Mouse (Mus musculus) midbrain, embryonic 14.5 days (tissue): ENCODE measurements at regions not wholly inside any gene's neighbourhood (a gene's known extent, or its start where the extent isn't known, plus 50 kb on each side); places are given as distances from the start of the nearest gene placed in this dataset.

ENCODE experiments used
- ATAC-seq: fragments of 200-750 bp; cut with Nextera tagmentation; 2 replicates; pipeline ENCODE4 v1.8.0; 2017; ENCODE audit warnings: moderate number of reproducible peaks, moderate library complexity; ENCODE audit not compliant: low FRiP score, low TSS enrichment
- DNase-seq: peaks from one replicate; pipeline ENCODE4 v3.0.0-alpha.2; 2015
- H3K27ac ChIP-seq: fragments of 300-500 bp; sonication (generic); replicated peaks from 2 replicates; pipeline ENCODE4 v1.5.1; 2014; ENCODE audit warnings: mild to moderate bottlenecking, low read depth, low read length, moderate library complexity
- H3K27me3 ChIP-seq: fragments of 300-500 bp; sonication (generic); 2 replicates; pipeline ENCODE4 v1.6.1; 2014; ENCODE audit warnings: low read length, control low read depth, mixed read lengths; ENCODE audit not compliant: control insufficient read depth, insufficient read depth
- H3K36me3 ChIP-seq: fragments of 300-500 bp; sonication (generic); 2 replicates; pipeline ENCODE4 v1.6.1; 2014; ENCODE audit warnings: low read length, control low read depth; ENCODE audit not compliant: control insufficient read depth, insufficient read depth
- H3K4me1 ChIP-seq: fragments of 300-500 bp; sonication (generic); 2 replicates; pipeline ENCODE4 v1.6.1; 2014; ENCODE audit warnings: mild to moderate bottlenecking, antibody characterized with exemption, low read length, control low read depth; ENCODE audit not compliant: control insufficient read depth, insufficient read depth
- H3K4me2 ChIP-seq: fragments of 300-500 bp; sonication (generic); 2 replicates; pipeline ENCODE4 v1.6.1; 2014; ENCODE audit warnings: mild to moderate bottlenecking, low read length, moderate library complexity
- H3K4me3 ChIP-seq: fragments of 300-500 bp; sonication (generic); replicated peaks from 2 replicates; pipeline ENCODE4 v1.5.1; 2014; ENCODE audit warnings: low read depth, low read length
- H3K9ac ChIP-seq: fragments of 300-500 bp; sonication (generic); replicated peaks from 2 replicates; pipeline ENCODE4 v1.6.1; 2014; ENCODE audit warnings: mild to moderate bottlenecking, low read length, moderate library complexity
- H3K9me3 ChIP-seq: fragments of 300-500 bp; sonication (generic); 2 replicates; pipeline ENCODE4 v1.6.1; 2016; ENCODE audit warnings: low read length, control low read depth, mixed read lengths; ENCODE audit not compliant: control insufficient read depth
- WGBS: fragments of 180-500 bp; shearing (Covaris S2); extraction: QIAGEN DNeasy Blood & Tissue Kit; methylation state at CpG from one replicate; pipeline ENCODE4 v1.1.7; 2014; 5-methylcytosine and 5-hydroxymethylcytosine counted together

DNA sequence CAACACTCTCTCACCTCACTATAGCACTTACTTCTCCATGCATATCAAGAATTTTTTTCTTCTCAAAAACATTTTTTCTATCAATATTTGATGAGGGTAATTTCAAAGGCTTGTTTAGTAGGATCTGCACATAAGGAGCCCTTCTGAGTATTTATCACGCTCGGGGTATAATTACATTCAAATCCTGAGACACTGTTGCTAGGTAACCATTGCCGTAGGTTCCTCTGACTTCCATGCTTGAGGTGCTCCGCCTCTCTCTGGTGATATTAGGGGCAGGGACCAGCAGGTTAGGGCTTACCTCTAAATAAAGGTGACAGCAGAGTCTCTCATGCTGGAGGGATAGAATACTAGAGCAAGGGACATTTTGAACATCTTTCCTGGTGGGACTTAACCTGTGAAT, 54.4 kb upstream of the 9630041A04Rik start:
- Histone ChIP-seq H3K4me2 (no peak overlapping the region), H3K9ac (no peak overlapping the region), H3K4me3 (no peak overlapping the region), H3K4me1 (peaks cover 9% of the 10 kb centered on the region; the same call in 1 of the 2 replicates), H3K36me3 (no peaks in the 10 kb centered on the region), H3K27ac (peak overlapping the region; percentile 34), H3K27me3 (no peaks in the 10 kb centered on the region), H3K9me3 (no peaks in the 10 kb centered on the region)
- ATAC-seq (no peak), DNase-seq (peak; percentile 79)
- 9% methylated on average over 4 of the region's 4 CpGs for WGBS

DNA sequence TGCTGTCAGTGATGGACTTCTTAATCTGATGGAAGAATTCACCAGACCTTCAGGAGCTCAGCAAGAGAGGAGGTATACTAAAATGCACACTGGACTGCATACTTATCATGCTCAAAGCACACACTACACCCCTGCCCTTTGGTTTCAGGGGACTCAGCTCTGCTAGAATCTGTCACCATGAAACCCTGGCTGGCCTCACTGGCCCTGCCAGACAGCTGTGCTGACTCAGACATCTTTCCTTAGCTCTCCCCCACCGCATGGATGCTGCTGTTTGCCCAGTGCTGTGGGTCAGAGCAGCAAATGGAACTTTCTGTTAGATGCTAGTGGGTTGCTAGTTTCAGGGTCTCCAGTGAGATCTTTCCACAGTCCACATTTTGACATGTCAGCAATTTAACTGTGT, 64.9 kb upstream of the 9630041A04Rik start:
- no peak overlapping the region for H3K27ac ChIP-seq
- H3K9me3 ChIP-seq = no peaks in the 10 kb centered on the region
- no peaks in the 10 kb centered on the region for H3K4me1 ChIP-seq
- no peak overlapping the region for H3K9ac ChIP-seq
- no peaks in the 10 kb centered on the region for H3K36me3 ChIP-seq
- no peak overlapping the region for H3K4me3 ChIP-seq
- 69% methylated on average over 1 of the region's 1 CpGs for WGBS
- no peak overlapping the region for H3K4me2 ChIP-seq
- ATAC-seq (no peak), DNase-seq (no peak)
- H3K27me3 ChIP-seq = no peaks in the 10 kb centered on the region

GRCm38 (mm10) chr9:101796063-101796462, 65.6 kb upstream of the 9630041A04Rik start:
- ATAC-seq = no peak
- H3K36me3 ChIP-seq = no peaks in the 10 kb centered on the region
- H3K4me2 ChIP-seq = no peak overlapping the region
- no peak overlapping the region for H3K9ac ChIP-seq
- H3K9me3 ChIP-seq = no peaks in the 10 kb centered on the region
- no peak overlapping the region for H3K27ac ChIP-seq
- no peaks in the 10 kb centered on the region for H3K4me1 ChIP-seq
- DNase-seq = no peak
- H3K27me3 ChIP-seq = no peaks in the 10 kb centered on the region
- no peak overlapping the region for H3K4me3 ChIP-seq
- 75% methylated on average over 4 of the region's 4 CpGs for WGBS

GRCm38 (mm10) chr9:101795436-101795835, 66.2 kb upstream of the 9630041A04Rik start:
- no peak for ATAC-seq
- no peaks in the 10 kb centered on the region for H3K4me1 ChIP-seq
- WGBS = 82% methylated on average over 2 of the region's 2 CpGs

DNA sequence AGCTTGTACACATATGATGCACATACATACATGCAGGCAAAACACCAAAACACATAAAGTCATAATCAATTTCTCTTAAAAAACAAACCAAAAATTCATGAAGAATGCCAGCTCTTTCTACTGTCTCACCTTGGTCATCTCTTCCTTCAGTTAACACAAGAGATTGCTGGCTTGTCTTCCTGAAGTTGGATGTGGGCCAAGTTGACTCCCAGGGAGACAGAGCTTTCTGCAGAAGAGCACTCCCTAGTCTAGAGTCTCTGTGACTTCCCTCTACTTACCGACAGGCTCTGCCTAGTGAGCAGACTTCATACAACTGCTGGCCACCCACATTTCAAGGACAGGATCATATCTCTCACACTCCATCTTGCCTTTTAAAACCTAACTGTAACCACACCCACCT, 70.7 kb upstream of the 9630041A04Rik start:
- Histone ChIP-seq H3K4me3 (no peak overlapping the region), H3K4me2 (no peak overlapping the region), H3K36me3 (no peaks in the 10 kb centered on the region), H3K27ac (no peak overlapping the region), H3K27me3 (no peaks in the 10 kb centered on the region), H3K9ac (no peak overlapping the region), H3K4me1 (no peaks in the 10 kb centered on the region), H3K9me3 (no peaks in the 10 kb centered on the region)
- ATAC-seq (no peak), DNase-seq (no peak)
- 68% methylated on average over 1 of the region's 1 CpGs for WGBS

More at GRCm38 (mm10) chr9:101795436-101795835, 66.2 kb upstream of the 9630041A04Rik start:
- H3K4me2 ChIP-seq = no peak overlapping the region
- no peaks in the 10 kb centered on the region for H3K27me3 ChIP-seq
- no peak for DNase-seq
- H3K9ac ChIP-seq = no peak overlapping the region
- H3K27ac ChIP-seq = no peak overlapping the region
- no peak overlapping the region for H3K4me3 ChIP-seq
- no peaks in the 10 kb centered on the region for H3K36me3 ChIP-seq
- no peaks in the 10 kb centered on the region for H3K9me3 ChIP-seq

DNA sequence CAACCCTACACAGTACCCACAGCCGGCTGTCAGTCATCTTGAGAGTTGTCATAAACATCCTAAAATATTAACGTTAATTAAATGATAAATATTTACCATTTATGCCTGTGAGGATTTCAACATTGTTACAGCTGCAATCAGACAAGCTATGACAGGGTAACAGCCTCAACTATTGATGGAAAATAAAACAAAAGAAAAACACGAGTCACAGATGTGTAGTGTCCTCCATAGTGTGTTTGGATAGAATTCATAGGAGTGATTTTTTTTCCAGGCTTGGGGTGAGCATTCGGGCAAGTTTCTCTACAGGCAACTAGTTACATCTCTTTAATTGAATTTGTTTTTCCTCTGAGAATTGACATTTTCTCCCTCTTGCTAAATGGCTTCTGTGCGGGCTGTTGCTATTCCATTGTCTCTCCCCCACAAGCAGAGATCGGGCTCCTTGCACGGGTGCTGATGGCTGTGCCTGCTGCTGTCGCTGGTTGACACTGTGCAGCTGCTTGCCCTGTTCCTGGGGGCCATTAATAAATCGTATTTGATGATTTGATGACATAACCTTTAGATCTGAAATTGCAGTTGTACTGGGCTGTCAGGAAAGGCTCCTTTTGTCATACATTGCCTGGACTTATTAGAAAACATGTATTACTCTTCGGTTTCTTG, 120.6 kb upstream of the 9630041A04Rik start:
- Histone ChIP-seq H3K27ac (0 out of 2 replicates have a peak overlapping the region, but pooled peaks have one; percentile 9), H3K36me3 (no peaks in the 10 kb centered on the region), H3K9me3 (no peaks in the 10 kb centered on the region), H3K4me3 (no peak overlapping the region), H3K4me1 (0 out of 2 replicates have a peak, but pooled peaks cover 7% of the 10 kb centered on the region), H3K27me3 (no peaks in the 10 kb centered on the region), H3K9ac (no peak overlapping the region), H3K4me2 (no peak overlapping the region)
- WGBS = 58% methylated on average over 10 of the region's 10 CpGs
- ATAC-seq (no peak), DNase-seq (peak; percentile 46)

GRCm38 (mm10) chr9:101739322-101739721, 122.3 kb upstream of the 9630041A04Rik start:
- Histone ChIP-seq H3K4me2 (no peak overlapping the region), H3K27ac (no peak overlapping the region), H3K36me3 (no peaks in the 10 kb centered on the region), H3K9ac (no peak overlapping the region), H3K4me1 (0 out of 2 replicates have a peak, but pooled peaks cover 7% of the 10 kb centered on the region), H3K27me3 (no peaks in the 10 kb centered on the region), H3K9me3 (no peaks in the 10 kb centered on the region), H3K4me3 (no peak overlapping the region)
- no peak for ATAC-seq
- DNase-seq = no peak
- WGBS = 85% methylated on average over 10 of the region's 10 CpGs

DNA sequence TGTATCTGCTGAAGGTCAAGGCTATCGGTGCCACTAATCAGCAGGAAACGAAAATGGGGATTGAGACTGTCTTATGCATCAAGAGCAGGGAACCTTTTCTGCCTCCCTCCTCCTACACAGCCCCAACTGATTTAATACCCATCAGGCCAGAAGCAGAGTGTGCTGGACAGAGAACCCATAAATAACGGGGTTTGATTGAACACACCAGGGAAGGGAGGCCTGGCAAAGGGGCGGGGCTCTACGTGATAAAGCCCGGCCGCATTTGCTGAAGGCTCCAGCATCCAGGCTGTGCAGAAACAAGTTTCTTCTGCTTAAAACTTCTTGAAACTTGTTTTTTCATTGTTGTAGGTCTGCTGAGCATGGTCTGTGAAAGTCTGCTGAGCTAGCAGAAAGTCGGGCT, 127.4 kb upstream of the 9630041A04Rik start:
- DNase-seq = peak; percentile 11
- Histone ChIP-seq H3K9me3 (no peaks in the 10 kb centered on the region), H3K27ac (no peak overlapping the region), H3K4me3 (no peak overlapping the region), H3K4me1 (peaks cover 7% of the 10 kb centered on the region), H3K27me3 (no peaks in the 10 kb centered on the region), H3K4me2 (no peak overlapping the region), H3K9ac (no peak overlapping the region), H3K36me3 (no peaks in the 10 kb centered on the region)
- 64% methylated on average over 8 of the region's 8 CpGs for WGBS
- no peak; the same call in 1 of the 2 replicates for ATAC-seq

GRCm38 (mm10) chr9:101733611-101734225, 127.9 kb upstream of the 9630041A04Rik start:
- ATAC-seq = no peak; the same call in 1 of the 2 replicates
- Histone ChIP-seq H3K4me2 (no peak overlapping the region), H3K36me3 (no peaks in the 10 kb centered on the region), H3K27me3 (no peaks in the 10 kb centered on the region), H3K9me3 (no peaks in the 10 kb centered on the region), H3K9ac (no peak overlapping the region), H3K4me1 (peaks cover 7% of the 10 kb centered on the region), H3K4me3 (no peak overlapping the region), H3K27ac (0 out of 2 replicates have a peak overlapping the region, but pooled peaks have one; percentile 26)
- peak; percentile 58 for DNase-seq
- 32% methylated on average over 14 of the region's 14 CpGs for WGBS
